Mouse (Mus musculus): Measurements from ENCODE around the gene Tmem269. TPM values are rescaled to one million over a fixed set of nuclear protein-coding genes. Genes with fewer than 3 reads are reported as not detected.

The Tmem269 gene
- total RNA-seq, 2 experiments from 2014 or later = 0.48 to 0.55 TPM

DNA sequence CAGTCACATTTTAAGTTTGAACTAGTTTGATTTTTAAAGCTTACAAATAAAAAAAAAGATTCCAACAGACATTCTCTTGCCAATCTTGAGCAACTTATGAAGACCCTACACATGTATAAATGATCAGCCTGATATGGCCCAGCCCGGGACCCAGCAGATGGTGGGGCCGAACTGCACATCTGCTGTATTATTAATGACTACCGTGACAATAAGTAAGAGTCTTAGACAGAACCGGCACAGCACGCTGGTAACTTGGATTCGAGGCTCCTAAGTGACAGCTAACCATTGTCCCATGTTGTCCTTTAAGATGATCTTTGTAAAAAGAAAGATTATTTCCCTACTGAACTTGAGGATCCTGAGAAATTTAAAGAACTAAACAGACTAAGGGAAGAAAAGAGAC lies 28.6 kb downstream of the Tmem269 start:
- no peak for DNase-seq (ENCODE audit: low spot score in 2 of 2)
- intact Hi-C loops (cut with DNase I) = no loop called here

DNA sequence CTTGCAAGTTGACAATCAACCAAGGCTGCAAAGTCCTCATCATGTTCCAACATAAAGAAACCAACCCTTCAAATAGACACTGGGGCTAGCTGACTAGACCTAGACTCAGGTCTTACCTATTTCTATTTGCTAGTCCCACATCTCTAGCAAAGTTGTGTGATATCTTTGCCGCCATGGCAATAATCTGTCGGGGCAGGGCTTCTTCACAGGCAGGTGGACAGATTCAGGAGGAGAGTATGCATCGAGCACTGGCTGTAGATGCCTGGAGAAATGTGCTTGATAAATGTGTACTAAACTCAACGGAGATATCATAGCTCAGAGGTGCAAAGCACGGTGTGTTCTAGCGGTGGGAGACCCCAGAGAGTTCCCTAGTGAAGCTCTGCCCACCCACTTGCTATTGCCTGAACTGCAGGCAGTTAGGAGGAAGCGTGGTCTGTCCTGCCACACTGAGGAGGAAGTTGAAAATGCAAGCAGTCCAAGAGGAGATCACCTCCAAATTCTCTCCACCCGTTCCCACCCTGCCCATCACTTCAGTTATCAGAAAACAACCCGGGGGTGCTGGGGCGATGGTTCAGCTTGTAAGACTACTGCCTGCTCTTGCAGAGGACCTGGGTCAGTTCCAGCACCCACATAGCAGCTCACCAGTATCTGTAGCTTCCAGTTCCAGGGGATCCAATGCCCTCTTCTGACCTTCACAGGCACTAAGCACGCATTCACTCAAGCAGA lies 29.8 kb downstream of the Tmem269 start:
- intact Hi-C loops (cut with DNase I) = no loop called here
- no peak for DNase-seq (ENCODE audit: low spot score in 2 of 2)

DNA sequence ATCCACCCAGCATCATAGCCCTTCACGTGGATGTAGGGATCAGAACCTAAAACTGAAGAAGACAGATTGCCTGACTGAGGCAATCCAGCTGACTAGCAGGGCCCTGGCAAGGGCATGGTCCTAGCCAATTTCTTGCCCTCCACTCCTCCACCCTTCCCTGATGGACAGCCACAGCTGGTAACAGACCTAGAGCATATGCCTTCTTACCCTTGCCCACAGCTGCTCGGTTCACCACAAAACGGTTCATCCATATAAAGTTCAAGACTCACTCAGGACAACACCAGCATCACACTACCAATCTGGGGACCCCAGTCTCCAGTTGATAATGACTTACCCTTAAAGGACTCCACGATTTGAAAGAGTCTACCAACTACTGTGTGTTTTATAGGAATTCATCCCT lies 32.2 kb downstream of the Tmem269 start:
- intact Hi-C loops (cut with DNase I) = no loop called here
- no peak for DNase-seq (ENCODE audit: low spot score in 2 of 2)

DNA sequence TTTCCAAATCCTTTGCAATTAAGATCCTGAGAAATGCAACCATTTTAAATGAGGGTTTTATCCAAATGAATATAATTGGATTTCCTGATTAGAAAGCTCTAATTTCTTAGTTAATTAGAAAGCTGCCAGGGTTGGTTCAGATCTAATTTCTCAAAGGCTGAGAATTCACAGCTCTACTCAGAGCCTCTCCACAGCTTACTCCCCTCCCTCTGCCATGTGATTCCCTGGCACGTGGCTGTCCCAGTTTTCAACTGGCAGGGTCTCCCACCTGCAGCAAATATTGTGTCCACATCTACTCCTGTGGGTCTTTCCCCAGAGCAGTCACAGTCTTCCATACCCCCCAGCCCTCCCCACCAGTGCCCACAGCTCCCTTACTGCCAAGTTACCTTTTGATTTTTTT lies 34.5 kb downstream of the Tmem269 start:
- intact Hi-C loops (cut with DNase I) = no loop called here
- DNase-seq (ENCODE audit: low spot score in 2 of 2) = no peak

DNA sequence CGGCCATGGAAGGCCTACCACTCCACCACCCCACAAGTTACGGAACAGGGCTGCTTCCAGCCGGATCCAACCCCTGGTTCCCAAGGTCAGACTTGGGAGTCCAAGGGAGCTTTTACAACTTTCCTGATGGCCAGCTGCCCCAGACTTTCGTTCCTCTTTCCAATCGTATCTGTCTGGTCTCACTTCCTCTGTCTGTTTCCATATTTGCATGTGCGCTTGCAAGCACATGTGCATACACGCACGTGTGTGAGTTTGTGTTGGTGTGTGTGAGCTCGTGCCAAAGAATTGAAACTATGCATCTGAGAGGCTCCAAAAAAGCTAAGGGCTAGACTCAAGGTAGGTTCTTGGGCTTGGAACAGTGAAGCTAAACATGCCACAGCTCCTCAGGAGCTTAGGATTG lies 36.6 kb downstream of the Tmem269 start:
- intact Hi-C loops (cut with DNase I) = no loop called here
- peak in 1 of 2 experiments; percentile 35 for DNase-seq (ENCODE audit: low spot score in 2 of 2)

DNA sequence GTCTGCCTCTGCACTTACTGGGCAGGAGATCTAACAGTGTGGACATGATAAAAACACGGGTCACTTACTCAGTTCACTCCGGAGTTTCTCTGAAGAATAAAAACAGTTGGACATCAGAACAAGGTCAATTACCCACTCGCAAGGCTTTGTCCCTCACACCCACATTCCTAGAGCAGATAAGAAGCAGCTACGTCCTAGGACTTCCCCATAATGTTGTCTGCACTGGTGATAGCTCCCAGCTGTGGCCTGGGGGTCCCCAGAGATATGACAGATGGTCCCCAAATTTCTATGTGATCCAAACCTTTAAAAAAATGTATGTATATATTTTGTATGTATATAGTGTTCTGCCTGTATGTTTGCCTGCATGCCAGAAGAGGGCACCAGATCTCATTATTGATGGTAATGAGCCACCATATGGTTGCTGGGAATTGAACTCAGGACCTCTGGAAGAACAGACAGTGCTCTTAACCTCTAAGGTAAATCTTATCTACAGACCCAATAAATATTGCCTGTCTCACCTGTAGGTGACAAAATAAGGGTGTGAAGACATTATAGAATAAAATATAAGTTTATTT lies 37.8 kb downstream of the Tmem269 start:
- intact Hi-C loops (cut with DNase I) = no loop called here

DNA sequence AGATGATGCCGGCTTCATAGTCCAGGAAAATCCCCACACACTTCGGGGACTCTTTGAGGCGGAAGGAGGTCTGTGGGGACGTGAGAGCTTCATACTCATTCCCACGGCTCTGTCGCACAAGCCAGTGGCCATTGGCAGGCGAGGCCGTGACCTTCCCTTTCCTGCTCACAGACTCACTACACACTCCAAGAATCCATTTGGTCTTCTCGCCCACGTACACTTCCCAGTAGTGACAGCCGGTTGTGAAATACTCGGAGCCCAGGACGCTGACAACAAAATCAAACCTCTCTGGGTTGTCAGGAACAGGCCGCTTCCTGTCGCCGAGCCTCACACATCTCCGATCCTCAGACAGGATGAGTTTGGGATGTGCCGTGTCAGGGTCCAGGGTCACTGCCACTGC lies 39.7 kb downstream of the Tmem269 start:
- intact Hi-C loops (cut with DNase I) = no loop called here
- no peak for DNase-seq (ENCODE audit: low spot score in 2 of 2)

More for the DNA sequence above, 37.8 kb downstream of the Tmem269 start:
- DNase-seq (ENCODE audit: low spot score in 2 of 2) = no peak

DNA sequence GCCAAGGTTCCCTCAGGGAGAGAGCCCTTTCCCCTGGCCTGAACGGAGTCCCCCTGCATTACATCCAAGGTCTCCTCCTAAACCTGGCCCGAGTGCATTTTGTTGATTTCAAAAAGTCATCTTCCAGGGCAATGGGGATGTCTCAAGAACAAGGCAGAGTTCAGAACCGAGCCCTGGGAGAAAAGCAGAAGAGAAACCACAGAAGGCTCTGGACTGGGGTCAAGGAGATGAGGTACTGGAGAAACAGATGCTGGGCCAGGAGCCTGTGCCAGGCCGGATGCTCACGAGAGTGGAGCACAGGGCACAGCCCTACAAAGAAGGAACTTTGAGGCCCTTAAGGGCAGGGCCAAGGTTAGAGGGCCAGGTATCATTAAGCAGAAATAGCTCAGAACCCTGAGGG lies 40.3 kb downstream of the Tmem269 start:
- peak; percentile 34 to 41 for DNase-seq (ENCODE audit: low spot score in 2 of 2)
- intact Hi-C loops (cut with DNase I) = no loop called here

DNA sequence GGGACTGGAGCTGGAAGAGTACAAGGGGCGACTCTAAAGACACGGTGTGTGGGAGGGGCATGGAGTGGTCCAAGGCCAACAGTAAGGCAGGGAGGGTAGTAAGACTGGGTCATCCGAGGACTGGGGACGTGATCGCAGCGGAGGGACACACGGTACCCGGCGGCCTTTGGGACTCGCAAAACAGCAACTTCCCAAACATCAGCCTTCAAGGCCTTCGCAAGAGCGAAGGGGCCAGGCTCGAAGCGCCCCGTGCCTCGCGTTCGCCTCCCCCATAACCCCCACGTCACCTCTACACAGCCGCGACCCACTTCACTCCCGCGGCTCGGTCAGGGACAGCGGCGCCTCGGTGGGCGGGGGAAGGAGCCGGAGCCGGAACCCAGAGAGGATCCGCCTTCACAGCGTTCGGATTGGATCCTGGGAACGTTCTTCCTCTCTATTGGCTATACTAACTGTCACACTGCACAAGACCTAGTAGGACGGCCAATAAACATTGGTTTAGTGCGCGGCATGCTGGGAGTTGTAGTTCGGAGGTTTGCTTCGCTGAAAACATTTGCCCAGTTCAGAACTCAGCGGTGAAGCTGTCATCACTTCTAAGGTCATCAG lies 44.1 kb downstream of the Tmem269 start, which contains the start of gene Zfp691:
Gene Zfp691 (minus strand): TSS at position 345 of the 603 bp plus-strand sequence.
- DNase-seq (ENCODE audit: low spot score in 2 of 2) = peak; percentile 96 to 99
- intact Hi-C loops (cut with DNase I) = no loop called here

DNA sequence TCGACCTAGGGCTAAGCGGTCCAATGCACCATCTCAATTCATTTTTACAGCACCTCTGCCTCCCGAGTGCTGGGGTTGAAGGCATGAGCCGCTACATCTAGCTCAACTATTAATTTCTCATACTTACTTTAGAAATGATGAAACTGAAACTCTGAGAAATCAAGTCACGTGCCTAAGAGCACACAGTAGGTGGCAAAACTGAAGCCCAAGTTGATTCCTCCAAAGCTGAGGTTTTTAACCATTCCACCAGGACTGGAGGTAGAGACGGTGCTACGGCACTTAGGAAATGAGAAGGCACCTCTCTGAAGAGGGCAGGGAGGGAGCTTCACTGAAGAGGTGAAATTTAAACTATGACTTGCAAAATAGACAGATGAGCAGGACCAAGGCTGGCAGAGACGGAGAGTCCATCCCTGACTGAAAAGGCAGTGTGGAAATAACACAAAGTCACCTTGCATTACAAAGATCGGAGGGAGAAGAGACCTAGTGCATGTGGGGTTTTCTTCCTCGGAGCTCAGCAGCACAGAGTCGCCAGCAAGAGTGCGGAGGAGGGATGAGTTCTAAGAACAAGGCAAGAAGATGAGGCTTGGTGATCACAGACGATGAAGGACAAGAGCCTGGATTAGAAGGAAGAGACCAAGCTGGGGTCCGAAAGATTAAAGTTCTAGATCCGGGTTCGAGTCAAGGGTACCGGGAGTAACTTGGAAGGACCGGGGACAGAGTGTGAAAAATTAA lies 44.9 kb downstream of the Tmem269 start:
- no peak for DNase-seq (ENCODE audit: low spot score in 2 of 2)
- intact Hi-C loops (cut with DNase I) = no loop called here

DNA sequence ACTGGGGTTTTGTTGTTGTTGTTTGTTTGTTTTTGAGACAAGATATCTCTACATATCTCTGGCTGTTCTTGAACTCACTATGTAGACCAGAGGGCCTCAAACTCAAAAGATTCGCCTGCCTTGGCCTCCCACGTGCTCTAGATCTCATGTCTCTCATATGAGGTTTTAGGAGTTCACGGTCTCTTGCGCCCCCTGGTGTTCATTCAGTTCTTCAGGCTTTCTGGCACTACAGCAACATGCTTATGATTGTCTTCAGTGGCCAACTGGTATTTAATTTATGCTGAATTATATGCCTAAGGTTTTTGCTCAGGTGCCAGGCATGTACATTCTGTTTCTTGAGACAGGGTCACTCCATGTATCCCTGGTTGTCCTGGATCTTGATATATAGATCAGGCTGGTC lies 50.4 kb downstream of the Tmem269 start:
- intact Hi-C loops (cut with DNase I) = loop anchor here (1.0 to 5.0 kb wide), 2 partner anchors 35 to 162 kb away; no protein-coding TSS in a partner anchor
- DNase-seq (ENCODE audit: low spot score in 2 of 2) = peak; percentile 92 to 93

DNA sequence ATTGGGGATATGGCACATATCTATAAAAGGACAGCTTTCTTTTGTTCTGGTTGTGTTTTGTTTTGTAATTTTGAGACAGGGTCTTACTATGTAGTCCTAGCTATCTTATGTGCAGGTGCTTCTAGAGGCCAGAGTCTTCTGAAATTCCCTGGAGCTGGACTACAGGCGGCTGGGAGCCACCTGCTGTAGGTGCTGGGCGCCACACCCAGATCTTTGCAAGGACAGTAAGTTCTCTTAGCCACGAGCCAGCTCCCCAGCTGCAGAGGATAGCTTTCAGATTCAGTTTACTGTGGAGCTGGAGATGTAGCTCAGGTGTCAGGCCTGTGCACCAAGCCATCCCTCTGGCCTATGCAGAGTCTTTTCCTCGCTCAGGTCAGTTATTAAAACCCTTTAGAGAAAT lies 50.9 kb downstream of the Tmem269 start:
- no peak for DNase-seq (ENCODE audit: low spot score in 2 of 2)
- intact Hi-C loops (cut with DNase I) = loop anchor here (1.0 to 5.0 kb wide), 2 partner anchors 35 to 162 kb away; no protein-coding TSS in a partner anchor

DNA sequence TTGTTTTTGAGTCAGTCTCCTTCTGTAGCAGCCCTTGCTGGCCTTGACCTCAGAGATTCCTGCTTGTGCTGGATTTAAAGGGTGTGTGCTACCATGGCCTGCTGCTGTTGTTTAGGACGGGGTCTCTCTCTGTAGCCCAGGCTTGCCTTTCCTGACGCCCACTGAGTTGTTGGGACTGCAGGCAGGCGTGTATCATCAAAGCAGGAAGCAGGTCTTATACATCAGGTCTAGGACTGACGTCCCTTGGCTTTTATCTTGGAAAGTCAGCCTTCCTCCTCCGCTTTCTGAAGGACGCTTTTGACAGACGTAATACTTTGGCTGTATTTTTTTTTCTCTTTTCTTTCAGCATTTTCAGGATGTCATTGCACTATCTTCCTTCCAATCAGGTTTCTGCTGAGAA lies 52.1 kb downstream of the Tmem269 start:
- intact Hi-C loops (cut with DNase I) = loop anchor here (5.0 kb wide), 1 partner anchor 36 kb away; no protein-coding TSS in a partner anchor
- DNase-seq (ENCODE audit: low spot score in 2 of 2) = no peak

DNA sequence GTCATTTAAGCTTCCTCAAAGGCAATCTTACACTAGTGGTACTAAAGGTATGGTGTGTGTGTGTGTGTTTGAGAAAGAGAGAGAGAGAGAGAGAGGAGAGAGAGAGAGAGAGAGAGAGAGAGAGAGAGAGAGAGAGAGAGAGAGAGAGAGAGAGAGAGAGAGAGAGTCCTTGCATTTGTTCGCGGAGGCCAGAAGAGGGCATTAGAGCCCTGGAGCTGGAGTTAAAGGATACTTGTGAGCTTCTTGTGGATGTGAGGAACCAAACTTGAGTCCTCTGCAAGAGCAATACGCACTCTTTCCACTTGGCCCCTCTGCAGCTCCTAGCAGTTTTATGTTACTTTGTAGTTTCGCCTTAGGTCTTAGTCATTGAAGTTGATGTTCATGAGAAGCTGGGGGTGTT lies 55.0 kb downstream of the Tmem269 start:
- intact Hi-C loops (cut with DNase I) = no loop called here
- no peak for DNase-seq (ENCODE audit: low spot score in 2 of 2)

DNA sequence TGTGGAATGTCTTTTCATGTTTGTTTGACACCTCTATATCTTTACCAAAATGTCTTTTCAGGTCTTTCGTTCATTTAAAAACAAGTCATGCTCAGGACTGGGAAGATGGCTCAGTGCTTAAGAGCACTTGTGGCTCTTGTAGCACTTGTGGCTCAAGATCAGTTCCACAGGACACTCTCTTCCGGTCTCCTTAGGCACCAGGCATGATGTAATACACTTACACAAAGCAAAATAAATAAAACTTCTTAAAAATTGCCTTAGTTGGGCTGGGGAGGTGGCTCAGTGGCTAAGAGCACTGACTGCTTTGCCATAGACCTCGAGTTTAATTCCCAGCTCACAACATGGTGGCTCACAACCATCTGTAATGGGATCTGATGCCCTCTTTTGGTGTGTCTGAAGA lies 56.7 kb downstream of the Tmem269 start:
- no peak for DNase-seq (ENCODE audit: low spot score in 2 of 2)
- intact Hi-C loops (cut with DNase I) = no loop called here

DNA sequence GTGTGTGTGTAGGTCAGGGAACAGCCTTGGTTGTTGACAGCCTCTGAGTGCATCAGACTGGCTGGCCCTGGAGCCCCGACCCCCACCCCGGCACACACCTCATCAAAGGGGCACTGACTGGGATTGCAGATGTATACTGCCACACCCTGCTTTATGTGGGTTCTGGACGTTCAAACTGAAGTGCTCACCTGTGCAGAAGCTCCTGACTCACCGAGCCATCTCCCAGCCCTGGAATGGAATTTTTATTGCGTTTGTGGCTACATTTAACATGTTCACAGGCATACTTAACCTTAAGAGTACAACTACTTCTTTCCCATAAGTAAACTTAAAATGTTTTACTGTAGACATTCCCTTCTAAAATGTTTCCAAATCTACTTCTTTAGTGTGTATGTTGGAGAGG lies 60.1 kb downstream of the Tmem269 start:
- no peak for DNase-seq (ENCODE audit: low spot score in 2 of 2)
- intact Hi-C loops (cut with DNase I) = no loop called here

DNA sequence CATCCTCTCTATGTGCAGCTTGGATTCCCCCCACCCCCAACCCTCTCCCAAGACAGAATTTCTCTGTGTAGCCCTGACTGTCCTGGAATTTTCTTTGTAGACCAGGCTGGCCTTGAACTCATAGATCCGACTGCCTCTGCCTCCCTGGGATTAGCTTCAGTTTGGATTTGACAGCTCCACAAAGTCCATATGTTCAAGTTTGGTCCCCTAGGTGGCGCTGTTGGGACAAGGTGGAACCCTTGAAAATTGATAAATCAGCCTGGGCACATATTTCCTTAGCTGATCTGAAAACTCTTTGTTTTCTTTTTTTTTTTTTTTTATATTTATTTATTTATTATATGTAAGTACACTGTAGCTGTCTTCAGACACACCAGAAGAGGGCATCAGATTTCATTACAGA lies 60.8 kb downstream of the Tmem269 start:
- intact Hi-C loops (cut with DNase I) = no loop called here
- DNase-seq (ENCODE audit: low spot score in 2 of 2) = peak; percentile 45 to 70
